Mouse (Mus musculus) liver, embryonic 15.5 days (tissue): ENCODE data around the gene Fut2. TPM values are rescaled to one million over a fixed set of nuclear protein-coding genes. Genes with fewer than 3 reads are reported as not detected.

Experiments
- ATAC-seq: fragments of 200-750 bp; cut with Nextera tagmentation; 2 replicates; pipeline ENCODE4 v1.8.0; 2017; ENCODE audit warnings: moderate number of reproducible peaks, mild to moderate bottlenecking, moderate library complexity; ENCODE audit not compliant: insufficient read depth
- H3K27ac ChIP-seq: fragments of 300-500 bp; sonication (generic); replicated peaks from 2 replicates; pipeline ENCODE4 v1.5.1; 2015; ENCODE audit warnings: mild to moderate bottlenecking, inconsistent platforms
- H3K27me3 ChIP-seq: fragments of 300-500 bp; sonication (generic); 2 replicates; pipeline ENCODE4 v1.6.1; 2015; ENCODE audit warnings: mild to moderate bottlenecking, inconsistent platforms
- H3K36me3 ChIP-seq: fragments of 300-500 bp; sonication (generic); replicated peaks from 2 replicates; pipeline ENCODE4 v1.6.1; 2015; ENCODE audit warnings: moderate library complexity, mild to moderate bottlenecking, inconsistent platforms
- H3K4me1 ChIP-seq: fragments of 300-500 bp; sonication (generic); replicated peaks from 2 replicates; pipeline ENCODE4 v1.6.1; 2015; ENCODE audit warnings: inconsistent platforms
- H3K4me2 ChIP-seq: fragments of 300-500 bp; sonication (generic); 2 replicates; pipeline ENCODE4 v1.6.1; 2015; ENCODE audit warnings: moderate library complexity, mild to moderate bottlenecking, inconsistent platforms
- H3K4me3 ChIP-seq: fragments of 300-500 bp; sonication (generic); replicated peaks from 2 replicates; pipeline ENCODE4 v1.5.1; 2015; ENCODE audit warnings: mild to moderate bottlenecking, inconsistent platforms
- H3K9ac ChIP-seq: fragments of 300-500 bp; sonication (generic); 2 replicates; pipeline ENCODE4 v1.6.1; 2015; ENCODE audit warnings: moderate library complexity, mild to moderate bottlenecking, inconsistent platforms
- H3K9me3 ChIP-seq: fragments of 300-500 bp; sonication (generic); replicated peaks from 2 replicates; pipeline ENCODE4 v1.6.1; 2016; ENCODE audit warnings: inconsistent platforms
- WGBS: fragments of 180-500 bp; shearing (Covaris S2); methylation state at CpG from one replicate; pipeline ENCODE4 v1.1.7; 2015; ENCODE audit warnings: mixed read lengths; ENCODE audit not compliant: insufficient replicate concordance; 5-methylcytosine and 5-hydroxymethylcytosine counted together
- polyA plus RNA-seq: library from polyadenylated mRNA; unstranded; fragments of >200 nt; fragmentation: Nextera tagmentation; extraction: Ambion mirVana; gene quantifications from 2 replicates; pipeline ENCODE4 v1.2.1, GENCODE M21; 2015

Gene Fut2
- polyA plus RNA-seq, 1 experiment from 2014 or later = not detected

GRCm38 (mm10) chr7:45634946-45635681, 31.1 kb downstream of the Fut2 start:
- Histone ChIP-seq H3K27ac (no peak overlapping the region), H3K4me3 (no peak overlapping the region), H3K9ac (no peak overlapping the region), H3K36me3 (no peaks in the 10 kb centered on the region), H3K4me2 (no peak overlapping the region), H3K9me3 (no peaks in the 10 kb centered on the region), H3K27me3 (peaks cover 21% of the 10 kb centered on the region), H3K4me1 (peaks cover 4% of the 10 kb centered on the region)
- peak; percentile 17; the same call in 1 of the 2 replicates for ATAC-seq
- WGBS = 38% methylated on average over 11 of the region's 11 CpGs

- no peak overlapping the region for H3K9ac ChIP-seq
- ATAC-seq = no peak
- H3K27me3 ChIP-seq = peaks cover 47% of the 10 kb centered on the region
- H3K27ac ChIP-seq = no peak overlapping the region
- H3K9me3 ChIP-seq = no peaks in the 10 kb centered on the region
- H3K4me3 ChIP-seq = no peak overlapping the region
- peak overlapping the region; percentile 19 for H3K4me2 ChIP-seq
- 43% methylated on average over 35 of the region's 35 CpGs for WGBS
- peaks cover 15% of the 10 kb centered on the region for H3K4me1 ChIP-seq
- no peaks in the 10 kb centered on the region for H3K36me3 ChIP-seq
Observed at GRCm38 (mm10) chr7:45632499-45632898, 33.7 kb downstream of the Fut2 start.

GRCm38 (mm10) chr7:45630064-45630907, 35.9 kb downstream of the Fut2 start:
- H3K9ac ChIP-seq = no peak overlapping the region
- no peak overlapping the region for H3K4me2 ChIP-seq
- peaks cover 15% of the 10 kb centered on the region for H3K4me1 ChIP-seq
- H3K36me3 ChIP-seq = no peaks in the 10 kb centered on the region
- no peak overlapping the region for H3K4me3 ChIP-seq
- peaks cover 67% of the 10 kb centered on the region for H3K27me3 ChIP-seq
- 68% methylated on average over 23 of the region's 23 CpGs for WGBS
- no peak for ATAC-seq
- H3K27ac ChIP-seq = no peak overlapping the region
- no peaks in the 10 kb centered on the region for H3K9me3 ChIP-seq

GRCm38 (mm10) chr7:45628364-45629294, 37.6 kb downstream of the Fut2 start:
- peaks cover 73% of the 10 kb centered on the region for H3K27me3 ChIP-seq
- H3K36me3 ChIP-seq = no peaks in the 10 kb centered on the region
- peak overlapping the region; percentile 48 for H3K9ac ChIP-seq
- H3K27ac ChIP-seq = no peak overlapping the region
- peak; percentile 68 for ATAC-seq
- H3K9me3 ChIP-seq = no peaks in the 10 kb centered on the region
- 1% methylated on average over 102 of the region's 105 CpGs for WGBS
- H3K4me3 ChIP-seq = peak overlapping the region; percentile 55
- peak overlapping the region; percentile 79 for H3K4me2 ChIP-seq
- peaks cover 15% of the 10 kb centered on the region for H3K4me1 ChIP-seq

- Histone ChIP-seq H3K36me3 (no peaks in the 10 kb centered on the region), H3K9ac (peak within 1 kb of the TSS; percentile 48; the same call in 1 of the 2 replicates), H3K27ac (no peak within 1 kb of the TSS), H3K4me2 (peak within 1 kb of the TSS; percentile 79), H3K9me3 (no peaks in the 10 kb centered on the region), H3K4me1 (peaks cover 13% of the 10 kb centered on the region), H3K4me3 (peak within 1 kb of the TSS; percentile 55), H3K27me3 (peaks cover 71% of the 10 kb centered on the region)
- no peak for ATAC-seq
- 48% methylated on average over 9 of the region's 9 CpGs for WGBS
Observed at GRCm38 (mm10) chr7:45627261-45627660, 38.9 kb downstream of the Fut2 start, which contains the start of gene Rasip1. Rasip1 (plus strand) TSS chr7:45627488.

- Histone ChIP-seq H3K4me1 (peaks cover 11% of the 10 kb centered on the region), H3K4me3 (no peak overlapping the region), H3K27ac (no peak overlapping the region), H3K36me3 (no peaks in the 10 kb centered on the region), H3K9ac (no peak overlapping the region), H3K4me2 (no peak overlapping the region), H3K9me3 (no peaks in the 10 kb centered on the region), H3K27me3 (peaks cover 68% of the 10 kb centered on the region)
- WGBS = 57% methylated on average over 7 of the region's 7 CpGs
- ATAC-seq = no peak
Observed at GRCm38 (mm10) chr7:45626571-45627076, 39.6 kb downstream of the Fut2 start.

- 66% methylated on average over 8 of the region's 8 CpGs for WGBS
- no peak overlapping the region for H3K27ac ChIP-seq
Observed at GRCm38 (mm10) chr7:45625481-45625880, 40.7 kb downstream of the Fut2 start.

GRCm38 (mm10) chr7:45624718-45625117, 41.5 kb downstream of the Fut2 start:
- WGBS = 70% methylated on average over 3 of the region's 3 CpGs
- no peak for ATAC-seq
- Histone ChIP-seq H3K9ac (no peak overlapping the region), H3K4me1 (peaks cover 11% of the 10 kb centered on the region), H3K36me3 (no peaks in the 10 kb centered on the region), H3K9me3 (no peaks in the 10 kb centered on the region), H3K4me2 (no peak overlapping the region), H3K27ac (no peak overlapping the region), H3K4me3 (no peak overlapping the region), H3K27me3 (peaks cover 60% of the 10 kb centered on the region)

More at GRCm38 (mm10) chr7:45625481-45625880, 40.7 kb downstream of the Fut2 start:
- no peaks in the 10 kb centered on the region for H3K9me3 ChIP-seq
- peaks cover 11% of the 10 kb centered on the region for H3K4me1 ChIP-seq
- peaks cover 60% of the 10 kb centered on the region for H3K27me3 ChIP-seq
- no peak overlapping the region for H3K4me2 ChIP-seq
- no peak overlapping the region for H3K4me3 ChIP-seq
- H3K36me3 ChIP-seq = no peaks in the 10 kb centered on the region
- no peak overlapping the region for H3K9ac ChIP-seq
- ATAC-seq = no peak

- 74% methylated on average over 11 of the region's 11 CpGs for WGBS
- H3K9ac ChIP-seq = no peak overlapping the region
- H3K4me1 ChIP-seq = peaks cover 4% of the 10 kb centered on the region
- H3K9me3 ChIP-seq = no peaks in the 10 kb centered on the region
- H3K27ac ChIP-seq = no peak overlapping the region
- no peak for ATAC-seq
- no peak overlapping the region for H3K4me3 ChIP-seq
- no peak overlapping the region for H3K4me2 ChIP-seq
- H3K36me3 ChIP-seq = no peaks in the 10 kb centered on the region
- H3K27me3 ChIP-seq = peaks cover 60% of the 10 kb centered on the region
Observed at GRCm38 (mm10) chr7:45623507-45623906, 42.7 kb downstream of the Fut2 start.

- 17% methylated on average over 9 of the region's 9 CpGs for WGBS
- Histone ChIP-seq H3K27ac (no peak within 1 kb of the TSS), H3K9me3 (no peaks in the 10 kb centered on the region), H3K36me3 (no peaks in the 10 kb centered on the region), H3K4me3 (no peak within 1 kb of the TSS), H3K4me2 (no peak within 1 kb of the TSS; the same call in none of the 2 replicates), H3K27me3 (peaks cover 58% of the 10 kb centered on the region), H3K9ac (no peak within 1 kb of the TSS), H3K4me1 (no peaks in the 10 kb centered on the region; the same call in 1 of the 2 replicates)
- no peak for ATAC-seq
Observed at GRCm38 (mm10) chr7:45621443-45621842, 44.8 kb downstream of the Fut2 start, which contains the start of gene Izumo1. Izumo1 (plus strand) TSS chr7:45621811.
